Mouse (Mus musculus): ENCODE measurements around the gene Arid3a.

DNA sequence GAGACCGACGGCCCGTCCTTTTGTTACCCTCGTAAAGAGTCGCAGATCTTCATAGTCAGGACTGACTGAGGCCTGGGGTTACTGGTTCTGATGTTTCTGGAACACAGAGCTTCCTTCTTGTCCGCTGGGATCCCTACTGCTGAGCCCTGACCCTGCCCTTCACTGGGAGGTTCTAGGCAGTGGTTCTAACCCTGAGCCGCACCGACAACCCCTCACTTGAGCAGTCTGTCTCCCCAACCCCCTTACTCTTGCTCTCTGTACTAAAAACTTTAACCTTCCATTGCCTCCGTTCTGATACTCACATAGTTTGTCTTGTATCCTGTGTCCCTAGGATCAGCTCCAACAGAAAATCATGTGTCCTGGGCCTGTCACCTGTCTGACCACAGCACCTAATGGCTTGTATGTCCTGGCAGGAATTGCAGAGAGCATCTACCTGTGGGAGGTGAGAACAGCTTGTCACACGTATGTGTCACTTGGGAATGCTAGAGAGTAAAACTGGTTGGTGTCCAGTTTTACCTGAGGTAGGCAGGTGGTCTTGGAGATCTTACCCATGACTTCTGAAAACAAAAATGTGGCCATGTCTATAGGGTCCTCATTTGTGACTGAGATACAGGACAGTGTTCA lies 33.9 kb downstream of the Arid3a start:
- TF ChIP-seq CTCF (IDR thresholded peaks at IDR 0.05; ENCODE audit: borderline replicate concordance, extremely low read depth, insufficient read depth, insufficient read length) (no peak), POLR2A (IDR thresholded peaks at IDR 0.05; ENCODE audit: borderline replicate concordance, extremely low read depth, insufficient read depth, insufficient read length, poor library complexity, severe bottlenecking) (no peak)
